30 mouse cellular contexts compared by ENCODE assay signal in genomic region chr17:72898775-72899174, GRCm38 (mm10). TPM values are rescaled to one million over a fixed set of nuclear protein-coding genes. Genes with fewer than 3 reads are reported as not detected.
DNase-seq lines count a peak whose midpoint lies in the region; ATAC-seq lines count a peak whose summit lies in the region.
"Had no signal": no experiment of that assay in that cellular context is flagged by ENCODE, and none has a peak within 500 bp of the region (broad histone marks: within the 10 kb centered on the region; RNA-seq: fewer than 3 reads in every experiment).

No protein-coding gene starts in this region.

- peaks cover 7% of the 10 kb centered on the region for H3K4me1 ChIP-seq in heart, embryonic 15.5 days (replicated peaks)
- peaks cover 25% of the 10 kb centered on the region for H3K4me1 ChIP-seq in heart, embryonic 12.5 days (replicated peaks)
- peaks cover 5% of the 10 kb centered on the region; the same call in 1 of the 2 replicates for H3K4me1 ChIP-seq in megakaryocyte, embryonic 14.5 days
- H3K4me1 ChIP-seq in stomach, embryonic 15.5 days = no peaks in the 10 kb centered on the region
- H3K4me1 ChIP-seq in forebrain, embryonic 14.5 days (ENCODE audit: control insufficient read depth, insufficient read depth, low read length) = no peaks in the 10 kb centered on the region
- H3K4me1 ChIP-seq: forebrain, embryonic 13.5 days; hindbrain, embryonic 13.5 days; liver, embryonic 15.5 days; midbrain, embryonic 10.5 days; neural tube, embryonic 13.5 days had no signal

- no peak for ATAC-seq in heart, embryonic 15.5 days (replicated peaks; ENCODE audit: insufficient number of reproducible peaks, insufficient read depth, low FRiP score, low read depth)
- ATAC-seq in heart, embryonic 12.5 days (ENCODE audit: insufficient number of reproducible peaks, low FRiP score) = no peak; the same call in 1 of the 2 replicates
- no peak for ATAC-seq in megakaryocyte, adult 5-6 weeks (ENCODE audit: poor library complexity, severe bottlenecking)
- 0 out of 2 replicates have a peak, but pooled peaks have one; percentile 25 for ATAC-seq in common myeloid progenitor, adult 5-6 weeks (replicated peaks; ENCODE audit: low read depth, poor library complexity, severe bottlenecking)
- ATAC-seq in stomach, embryonic 15.5 days (ENCODE audit: insufficient read depth, low FRiP score, low read depth) = peak; percentile 79; the same call in 1 of the 2 replicates
- ATAC-seq in forebrain, embryonic 14.5 days = no peak
- ATAC-seq: activated CD4-positive, CD25-positive, alpha-beta regulatory T cell, adult 4 months; forebrain, embryonic 13.5 days had no signal

- no peak overlapping the region for H3K9ac ChIP-seq in heart, embryonic 15.5 days
- no peak overlapping the region for H3K9ac ChIP-seq in heart, embryonic 12.5 days
- H3K9ac ChIP-seq in stomach, embryonic 15.5 days = no peak overlapping the region
- no peak overlapping the region for H3K9ac ChIP-seq in forebrain, embryonic 14.5 days (ENCODE audit: low read length)
- H3K9ac ChIP-seq: embryonic facial prominence, embryonic 13.5 days; forebrain, embryonic 13.5 days; hindbrain, embryonic 13.5 days; liver, embryonic 15.5 days; neural tube, embryonic 13.5 days had no signal

- no peak for DNase-seq in forebrain, embryonic 14.5 days (ENCODE audit: low spot score)
- no peak for DNase-seq in cerebellum, adult 8-10 months
- DNase-seq: adrenal gland, adult 8-10 months; cerebellum, adult 11-12 months; cerebellum, postnatal 25 days; embryo, embryonic 11 days; gastrocnemius, postnatal 14 days; heart, postnatal 14 days; kidney, adult 11 months; kidney, postnatal 4 days; right cerebral cortex, postnatal 25 days; spleen, adult 18-20 months; thymus, adult 18-20 months; thymus, postnatal 4 days had no signal

- H3K36me3 ChIP-seq in heart, embryonic 15.5 days = no peaks in the 10 kb centered on the region
- H3K36me3 ChIP-seq in heart, embryonic 12.5 days = no peaks in the 10 kb centered on the region
- no peaks in the 10 kb centered on the region for H3K36me3 ChIP-seq in megakaryocyte, embryonic 14.5 days (replicated peaks; ENCODE audit: low read length)
- no peaks in the 10 kb centered on the region for H3K36me3 ChIP-seq in stomach, embryonic 15.5 days
- no peaks in the 10 kb centered on the region for H3K36me3 ChIP-seq in forebrain, embryonic 14.5 days (ENCODE audit: control insufficient read depth, insufficient read depth, low read length)
- H3K36me3 ChIP-seq: embryonic facial prominence, embryonic 13.5 days; G1E; hindbrain, embryonic 13.5 days; liver, embryonic 15.5 days; midbrain, embryonic 10.5 days; neural tube, embryonic 13.5 days had no signal

- no peak overlapping the region for H3K4me2 ChIP-seq in heart, embryonic 15.5 days
- H3K4me2 ChIP-seq in heart, embryonic 12.5 days = no peak overlapping the region
- no peak overlapping the region for H3K4me2 ChIP-seq in stomach, embryonic 15.5 days
- H3K4me2 ChIP-seq in forebrain, embryonic 14.5 days (ENCODE audit: low read length) = no peak overlapping the region
- H3K4me2 ChIP-seq: embryonic facial prominence, embryonic 13.5 days; forebrain, embryonic 13.5 days; hindbrain, embryonic 13.5 days; liver, embryonic 15.5 days; neural tube, embryonic 13.5 days had no signal

- no peaks in the 10 kb centered on the region for H3K9me3 ChIP-seq in heart, embryonic 15.5 days (replicated peaks)
- H3K9me3 ChIP-seq in heart, embryonic 12.5 days (replicated peaks) = no peaks in the 10 kb centered on the region
- no peaks in the 10 kb centered on the region for H3K9me3 ChIP-seq in megakaryocyte, embryonic 14.5 days
- no peaks in the 10 kb centered on the region for H3K9me3 ChIP-seq in stomach, embryonic 15.5 days
- no peaks in the 10 kb centered on the region for H3K9me3 ChIP-seq in forebrain, embryonic 14.5 days (replicated peaks; ENCODE audit: control insufficient read depth, low read length)
- H3K9me3 ChIP-seq: embryonic facial prominence, embryonic 13.5 days; forebrain, embryonic 13.5 days; G1E; hindbrain, embryonic 13.5 days; liver, embryonic 15.5 days; midbrain, embryonic 10.5 days; neural tube, embryonic 13.5 days had no signal

- H3K27me3 ChIP-seq in heart, embryonic 15.5 days = no peaks in the 10 kb centered on the region
- H3K27me3 ChIP-seq in heart, embryonic 12.5 days (replicated peaks) = no peaks in the 10 kb centered on the region
- H3K27me3 ChIP-seq in megakaryocyte, embryonic 14.5 days (replicated peaks) = peaks cover 5% of the 10 kb centered on the region
- H3K27me3 ChIP-seq in stomach, embryonic 15.5 days (replicated peaks) = no peaks in the 10 kb centered on the region
- no peaks in the 10 kb centered on the region for H3K27me3 ChIP-seq in forebrain, embryonic 14.5 days (replicated peaks; ENCODE audit: control insufficient read depth, insufficient read depth, low read length)
- H3K27me3 ChIP-seq: CH12.LX; embryonic facial prominence, embryonic 13.5 days; forebrain, embryonic 13.5 days; hindbrain, embryonic 13.5 days; liver, embryonic 15.5 days; neural tube, embryonic 13.5 days had no signal

- H3K27ac ChIP-seq in heart, embryonic 15.5 days = 0 out of 2 replicates have a peak overlapping the region, but pooled peaks have one; percentile 22
- no peak overlapping the region for H3K27ac ChIP-seq in heart, embryonic 12.5 days (ENCODE audit: poor library complexity, severe bottlenecking)
- no peak overlapping the region for H3K27ac ChIP-seq in stomach, embryonic 15.5 days
- no peak overlapping the region for H3K27ac ChIP-seq in forebrain, embryonic 14.5 days (ENCODE audit: low read depth, low read length)
- H3K27ac ChIP-seq: embryonic facial prominence, embryonic 13.5 days; forebrain, embryonic 13.5 days; hindbrain, embryonic 13.5 days; liver, embryonic 15.5 days; midbrain, embryonic 10.5 days; neural tube, embryonic 13.5 days had no signal

- WGBS in heart, embryonic 15.5 days = 51% methylated on average over 3 of the region's 3 CpGs
- WGBS in heart, embryonic 12.5 days = 57% methylated on average over 3 of the region's 3 CpGs
- WGBS in stomach, embryonic 15.5 days = 53% methylated on average over 3 of the region's 3 CpGs
- WGBS in forebrain, embryonic 14.5 days = 61% methylated on average over 3 of the region's 3 CpGs

- no peak overlapping the region for H3K4me3 ChIP-seq in heart, embryonic 15.5 days
- no peak overlapping the region for H3K4me3 ChIP-seq in heart, embryonic 12.5 days
- peak overlapping the region; percentile 16 for H3K4me3 ChIP-seq in megakaryocyte, embryonic 14.5 days (replicated peaks)
- H3K4me3 ChIP-seq in stomach, embryonic 15.5 days (replicated peaks) = no peak overlapping the region
- no peak overlapping the region for H3K4me3 ChIP-seq in forebrain, embryonic 14.5 days (ENCODE audit: low read depth, low read length)
- H3K4me3 ChIP-seq: embryonic facial prominence, embryonic 13.5 days; erythroblast, embryonic 14.5 days; forebrain, embryonic 13.5 days; hindbrain, embryonic 13.5 days; liver, embryonic 15.5 days; midbrain, embryonic 10.5 days; neural tube, embryonic 13.5 days had no signal

RNA-seq across cellular contexts. Expression of gene Lbh, which starts 19.3 kb away (rescaled TPM):
- 23.2 and 29.0 TPM in 2 replicates for polyA plus RNA-seq in heart, embryonic 15.5 days (2015; fragmentation: Nextera tagmentation; extraction: Ambion mirVana)
- polyA plus RNA-seq in heart, embryonic 12.5 days (2016; fragmentation: Nextera tagmentation; extraction: Ambion mirVana) = 22.6 and 23.7 TPM in 2 replicates
- polyA plus RNA-seq in megakaryocyte, embryonic 14.5 days (2012; ENCODE audit: insufficient read depth, low replicate concordance) = 7.2 and 15.9 TPM in 2 replicates
- total RNA-seq in megakaryocyte, adult 5-6 weeks (2015) = 48.2 and 48.7 TPM in 2 replicates
- 50.4 and 53.1 TPM in 2 replicates for total RNA-seq in megakaryocyte, adult 5-6 weeks (2017)
- 18.0 and 18.1 TPM in 2 replicates for total RNA-seq in common myeloid progenitor, adult 5-6 weeks (2017)
- polyA plus RNA-seq in stomach, embryonic 15.5 days (2015; fragmentation: Nextera tagmentation; extraction: Ambion mirVana) = 5.3 and 6.0 TPM in 2 replicates
- 8.1 and 8.7 TPM in 2 replicates for polyA plus RNA-seq in forebrain, embryonic 14.5 days (2014; fragmentation: Nextera tagmentation; extraction: Ambion mirVana)

Comparison
In these comparisons a context has a peak if more than half of its experiments do, and no peak if none do; other contexts are left out.
1. ATAC-seq: peak in common myeloid progenitor, adult 5-6 weeks (single experiment) and stomach, embryonic 15.5 days (single experiment); none in heart, embryonic 15.5 days (single experiment), heart, embryonic 12.5 days (single experiment), megakaryocyte, adult 5-6 weeks (single experiment) and forebrain, embryonic 14.5 days (single experiment).